Mouse (Mus musculus) midbrain, embryonic 12.5 days (tissue): Measurements from ENCODE around the gene Lamtor4. TPM values are rescaled to one million over a fixed set of nuclear protein-coding genes. Genes with fewer than 3 reads are reported as not detected.
A peak's percentile ranks its signal among the peaks of the same experiment; 100 is the strongest.

ENCODE experiments used
- ATAC-seq: fragments of 200-750 bp; cut with Nextera tagmentation; 2 replicates; pipeline ENCODE4 v1.8.0; 2017; ENCODE audit warnings: low read depth, moderate TSS enrichment, moderate library complexity; ENCODE audit not compliant: low FRiP score
- H3K27ac ChIP-seq: fragments of 300-500 bp; sonication (generic); replicated peaks from 2 replicates; pipeline ENCODE4 v1.5.1; 2016; ENCODE audit warnings: mild to moderate bottlenecking
- H3K27me3 ChIP-seq: fragments of 300-500 bp; sonication (generic); 2 replicates; pipeline ENCODE4 v1.6.1; 2016; ENCODE audit warnings: mild to moderate bottlenecking
- H3K36me3 ChIP-seq: fragments of 300-500 bp; sonication (generic); 2 replicates; pipeline ENCODE4 v1.6.1; 2016
- H3K4me1 ChIP-seq: fragments of 300-500 bp; sonication (generic); 2 replicates; pipeline ENCODE4 v1.6.1; 2016
- H3K4me2 ChIP-seq: fragments of 300-500 bp; sonication (generic); replicated peaks from 2 replicates; pipeline ENCODE4 v1.6.1; 2016; ENCODE audit warnings: mild to moderate bottlenecking, moderate library complexity
- H3K4me3 ChIP-seq: fragments of 300-500 bp; sonication (generic); 2 replicates; pipeline ENCODE4 v1.5.1; 2016; ENCODE audit warnings: mild to moderate bottlenecking
- H3K9ac ChIP-seq: fragments of 300-500 bp; sonication (generic); replicated peaks from 2 replicates; pipeline ENCODE4 v1.6.1; 2016; ENCODE audit warnings: mild to moderate bottlenecking, moderate library complexity
- H3K9me3 ChIP-seq: fragments of 300-500 bp; sonication (generic); 2 replicates; pipeline ENCODE4 v1.6.1; 2016; ENCODE audit warnings: mild to moderate bottlenecking
- WGBS: fragments of 180-500 bp; shearing (Covaris S2); methylation state at CpG from one replicate; pipeline ENCODE4 v1.1.7; 2016; 5-methylcytosine and 5-hydroxymethylcytosine counted together
- polyA plus RNA-seq: library from polyadenylated mRNA; unstranded; fragments of >200 nt; fragmentation: Nextera tagmentation; extraction: Ambion mirVana; gene quantifications from 2 replicates; pipeline ENCODE4 v1.2.1, GENCODE M21; 2016

Lamtor4 gene
- polyA plus RNA-seq, 1 experiment from 2014 or later, result 57.8 TPM

DNA sequence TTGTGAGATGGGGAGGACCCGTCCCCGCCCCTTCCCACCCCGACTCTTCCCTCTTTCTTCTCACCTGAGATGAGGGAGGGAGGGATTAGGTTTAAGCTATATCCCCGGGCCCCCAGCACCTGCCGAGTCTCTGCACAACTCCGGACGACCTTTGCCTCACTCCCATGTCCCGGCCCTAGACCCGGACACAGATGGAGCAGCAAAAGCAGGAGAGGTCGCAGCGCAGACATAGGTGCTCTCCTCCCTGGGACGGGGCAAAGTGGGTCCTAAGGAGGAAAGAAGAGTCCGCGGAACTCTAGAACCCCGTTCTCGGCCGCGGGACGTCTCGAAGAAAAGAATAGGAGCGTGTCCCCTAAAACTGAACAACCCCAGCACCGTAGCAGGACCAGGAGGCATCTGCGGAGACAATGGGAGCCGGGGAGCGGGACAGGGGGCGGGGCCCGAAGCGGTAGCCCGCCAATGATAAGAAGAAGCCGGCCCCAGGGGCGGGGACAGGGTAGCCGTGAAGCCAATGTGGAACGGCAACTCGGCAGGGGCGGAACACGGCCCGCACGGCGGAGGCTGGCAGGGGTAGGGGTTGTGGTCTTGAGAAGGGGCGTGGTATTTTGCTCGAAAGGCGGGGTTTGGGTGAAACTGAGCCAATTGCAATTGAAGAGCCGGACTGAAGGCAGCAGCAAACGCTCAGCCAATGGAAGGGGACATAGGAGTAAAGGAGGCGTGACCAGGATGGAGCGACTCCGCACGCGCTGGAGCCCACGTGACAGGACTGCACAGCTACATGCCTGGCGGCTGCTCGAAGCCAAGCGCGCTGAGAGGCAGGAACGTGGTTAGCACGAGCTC, 24.5 kb downstream of the Lamtor4 start, which contains the start of the genes Gm43720, Gpc2 and Stag3:
Gene Gm43720, minus strand, starts transcription at position 374 of the 840 bp plus-strand sequence.
Gene Gpc2, minus strand, starts transcription at position 421 of the 840 bp plus-strand sequence.
Gene Stag3, plus strand, starts transcription at position 656 of the 840 bp plus-strand sequence.
- WGBS, result under 1% methylated on average over 56 of the region's 56 CpGs
- Histone ChIP-seq H3K27me3 (peaks cover 12% of the 10 kb centered on the region), H3K9ac (peak within 1 kb of the TSS; percentile 94), H3K4me2 (peak within 1 kb of the TSS; percentile 71), H3K9me3 (no peaks in the 10 kb centered on the region), H3K4me1 (peaks cover 43% of the 10 kb centered on the region), H3K36me3 (peaks cover 23% of the 10 kb centered on the region; the same call in 1 of the 2 replicates), H3K4me3 (peak within 1 kb of the TSS; percentile 80), H3K27ac (peak within 1 kb of the TSS; percentile 72)
- peak; percentile 99 for ATAC-seq

DNA sequence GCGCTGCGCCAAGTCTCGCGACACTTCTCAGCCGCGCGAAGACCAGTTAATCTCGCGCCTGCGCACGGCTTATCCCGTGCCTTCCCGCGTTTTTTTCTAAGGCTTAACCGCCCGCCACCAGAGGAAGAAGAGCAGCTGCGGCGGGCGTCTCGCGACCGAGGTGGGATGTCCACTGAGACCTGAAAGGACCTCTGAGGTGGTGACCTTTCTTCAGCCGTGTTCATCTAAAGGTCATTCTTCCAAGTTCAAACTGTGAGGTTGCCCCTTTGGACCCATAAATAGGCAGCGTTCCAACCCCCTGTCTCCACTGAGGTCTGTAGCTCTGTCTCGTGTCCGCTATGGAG, 25.1 kb downstream of the Lamtor4 start:
- H3K36me3 ChIP-seq, result peaks cover 19% of the 10 kb centered on the region; the same call in 1 of the 2 replicates
- H3K4me2 ChIP-seq, result peak overlapping the region; percentile 71
- peak overlapping the region; percentile 80; the same call in 1 of the 2 replicates for H3K4me3 ChIP-seq
- H3K9ac ChIP-seq, result no peak overlapping the region
- H3K27ac ChIP-seq, result no peak overlapping the region
- peaks cover 12% of the 10 kb centered on the region for H3K27me3 ChIP-seq
- WGBS, result 24% methylated on average over 26 of the region's 26 CpGs
- peaks cover 37% of the 10 kb centered on the region for H3K4me1 ChIP-seq
- ATAC-seq, result no peak
- H3K9me3 ChIP-seq, result no peaks in the 10 kb centered on the region

DNA sequence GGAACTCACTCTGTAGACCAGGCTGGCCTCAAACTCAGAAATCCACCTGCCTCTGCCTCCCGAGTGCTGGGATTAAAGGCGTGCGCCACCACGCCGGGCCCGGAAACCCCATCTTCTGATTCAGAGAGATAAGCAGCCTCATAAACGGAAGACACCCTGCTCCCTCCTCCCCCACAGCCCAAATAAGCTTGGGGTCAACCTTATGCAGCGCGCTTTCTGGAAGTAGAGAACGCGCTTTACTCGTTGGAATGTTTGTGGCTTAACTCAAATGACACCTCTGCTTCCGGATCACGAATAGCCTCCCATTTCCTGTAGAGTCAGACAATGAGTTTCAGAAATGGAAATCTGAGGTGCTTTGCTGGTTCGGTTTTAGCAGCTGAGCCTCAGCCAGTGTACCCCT, 25.5 kb downstream of the Lamtor4 start:
- H3K36me3 ChIP-seq, result peaks cover 19% of the 10 kb centered on the region; the same call in 1 of the 2 replicates
- no peaks in the 10 kb centered on the region for H3K9me3 ChIP-seq
- no peak overlapping the region for H3K9ac ChIP-seq
- peaks cover 12% of the 10 kb centered on the region for H3K27me3 ChIP-seq
- no peak overlapping the region for H3K27ac ChIP-seq
- peaks cover 33% of the 10 kb centered on the region for H3K4me1 ChIP-seq
- no peak for ATAC-seq
- H3K4me3 ChIP-seq, result no peak overlapping the region
- H3K4me2 ChIP-seq, result no peak overlapping the region
- WGBS, result 91% methylated on average over 15 of the region's 15 CpGs

DNA sequence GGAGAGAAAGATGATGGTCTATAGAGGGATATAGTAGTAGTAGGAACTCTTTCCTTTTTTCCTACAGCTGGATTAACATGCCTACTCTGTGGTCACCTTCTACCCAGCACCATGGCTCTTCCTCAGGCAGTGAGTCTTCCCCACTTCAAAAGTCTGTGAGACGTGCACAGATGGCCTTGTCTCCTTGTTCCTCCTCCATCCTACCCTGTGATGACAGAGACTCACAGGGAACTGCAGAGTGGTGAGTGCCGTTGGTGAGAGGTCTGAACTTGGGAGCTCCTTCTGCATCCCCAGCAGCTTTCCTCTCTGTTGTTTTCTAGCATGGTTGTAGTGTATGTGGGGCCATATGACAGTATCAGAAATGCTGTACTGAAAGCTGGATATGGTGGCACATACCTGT, 26.5 kb downstream of the Lamtor4 start:
- Histone ChIP-seq H3K27ac (no peak overlapping the region), H3K9ac (no peak overlapping the region), H3K9me3 (no peaks in the 10 kb centered on the region), H3K4me1 (peaks cover 23% of the 10 kb centered on the region), H3K4me2 (no peak overlapping the region), H3K27me3 (peaks cover 12% of the 10 kb centered on the region), H3K36me3 (peaks cover 12% of the 10 kb centered on the region; the same call in 1 of the 2 replicates), H3K4me3 (no peak overlapping the region)
- WGBS, result 96% methylated on average over 2 of the region's 2 CpGs
- ATAC-seq, result no peak

DNA sequence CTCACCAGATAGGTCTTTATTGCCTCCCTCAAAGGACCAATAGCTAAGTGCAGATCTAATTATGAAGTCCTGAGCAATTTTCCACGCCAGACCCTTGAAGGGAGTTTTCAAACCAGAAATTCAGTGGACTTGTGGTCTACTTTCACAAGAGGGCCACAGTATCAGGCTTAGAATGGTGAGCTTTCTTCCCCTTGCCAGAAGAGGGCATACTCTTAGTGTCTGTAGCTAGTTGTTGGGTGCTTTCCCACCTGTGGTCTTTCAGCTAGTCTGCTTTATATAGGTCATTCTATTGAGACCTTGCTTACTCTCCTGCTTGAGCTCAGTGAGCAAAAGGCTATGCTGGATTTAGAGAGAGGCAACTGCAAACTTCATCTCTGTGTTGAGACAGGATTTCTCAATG, 28.3 kb downstream of the Lamtor4 start:
- Histone ChIP-seq H3K4me3 (no peak overlapping the region), H3K4me2 (no peak overlapping the region), H3K27me3 (peaks cover 12% of the 10 kb centered on the region), H3K27ac (no peak overlapping the region), H3K4me1 (peaks cover 6% of the 10 kb centered on the region), H3K9me3 (no peaks in the 10 kb centered on the region), H3K36me3 (no peaks in the 10 kb centered on the region), H3K9ac (no peak overlapping the region)
- 56% methylated on average over 1 of the region's 1 CpGs for WGBS
- no peak for ATAC-seq

DNA sequence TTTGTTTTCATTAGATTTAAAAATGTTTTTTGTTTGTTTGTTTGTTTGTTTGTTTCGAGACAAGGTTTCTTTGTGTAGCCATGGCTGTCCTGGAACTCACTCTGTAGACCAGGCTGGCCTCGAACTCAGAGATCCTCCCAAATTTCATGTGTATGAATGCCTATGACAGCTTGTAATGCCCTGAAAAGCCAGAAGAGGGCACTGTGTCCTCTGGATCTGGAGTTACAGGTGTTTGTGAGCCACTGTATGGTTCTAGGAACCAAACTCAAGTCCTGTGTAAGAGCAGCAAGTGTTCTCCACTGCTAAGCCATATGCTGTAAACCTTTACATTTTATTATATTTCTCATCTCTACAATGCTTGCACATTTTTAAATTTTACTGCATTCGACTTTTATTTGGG, 32.6 kb downstream of the Lamtor4 start:
- ATAC-seq, result no peak
- Histone ChIP-seq H3K4me3 (no peak overlapping the region), H3K36me3 (no peaks in the 10 kb centered on the region), H3K9ac (no peak overlapping the region), H3K27ac (no peak overlapping the region), H3K4me1 (no peaks in the 10 kb centered on the region), H3K4me2 (no peak overlapping the region), H3K27me3 (no peaks in the 10 kb centered on the region), H3K9me3 (no peaks in the 10 kb centered on the region)
- 72% methylated on average over 3 of the region's 3 CpGs for WGBS

DNA sequence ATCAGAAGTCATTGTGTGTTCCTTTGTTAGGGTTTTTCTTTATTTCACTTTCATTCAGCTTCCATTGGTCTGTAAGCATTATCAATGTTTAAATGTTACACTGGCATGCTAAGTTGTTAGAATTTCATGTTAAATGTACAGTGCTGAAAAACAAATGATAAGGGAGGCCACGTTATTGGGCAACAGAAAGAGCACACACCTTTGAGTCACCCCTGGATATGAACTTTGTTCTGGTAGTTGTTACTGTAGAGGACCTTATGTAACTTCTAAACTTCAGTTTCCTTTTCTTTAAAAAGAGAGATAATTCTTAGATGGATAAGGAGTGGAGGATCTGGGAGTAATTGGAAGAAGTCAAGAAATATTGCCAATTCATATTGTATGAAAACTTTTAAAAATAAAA, 36.4 kb downstream of the Lamtor4 start:
- Histone ChIP-seq H3K36me3 (no peaks in the 10 kb centered on the region), H3K9ac (no peak overlapping the region), H3K9me3 (no peaks in the 10 kb centered on the region), H3K27ac (no peak overlapping the region), H3K4me1 (no peaks in the 10 kb centered on the region), H3K4me2 (no peak overlapping the region), H3K4me3 (no peak overlapping the region), H3K27me3 (no peaks in the 10 kb centered on the region)
- ATAC-seq, result no peak
- 83% methylated on average over 1 of the region's 1 CpGs for WGBS

DNA sequence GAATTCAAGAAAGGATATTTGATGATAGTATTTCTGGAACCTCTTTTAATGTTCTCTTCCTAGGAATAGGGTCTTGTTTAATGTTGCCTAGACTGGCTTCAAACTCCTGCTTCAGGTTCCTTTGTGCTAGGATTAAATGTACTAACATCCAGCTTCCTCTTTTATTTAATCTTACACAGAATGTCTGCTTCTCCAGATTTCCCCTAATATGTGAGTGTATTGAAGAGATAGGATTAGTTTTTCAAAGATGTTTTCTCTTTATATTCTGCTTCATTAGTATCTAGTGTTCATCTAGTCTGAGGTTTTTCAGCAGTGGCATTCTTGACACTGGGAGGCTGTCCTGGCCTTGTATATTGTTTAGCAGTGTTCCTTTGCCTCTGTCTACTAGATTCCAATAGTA, 38.9 kb downstream of the Lamtor4 start:
- H3K36me3 ChIP-seq, result no peaks in the 10 kb centered on the region
- ATAC-seq, result no peak

DNA sequence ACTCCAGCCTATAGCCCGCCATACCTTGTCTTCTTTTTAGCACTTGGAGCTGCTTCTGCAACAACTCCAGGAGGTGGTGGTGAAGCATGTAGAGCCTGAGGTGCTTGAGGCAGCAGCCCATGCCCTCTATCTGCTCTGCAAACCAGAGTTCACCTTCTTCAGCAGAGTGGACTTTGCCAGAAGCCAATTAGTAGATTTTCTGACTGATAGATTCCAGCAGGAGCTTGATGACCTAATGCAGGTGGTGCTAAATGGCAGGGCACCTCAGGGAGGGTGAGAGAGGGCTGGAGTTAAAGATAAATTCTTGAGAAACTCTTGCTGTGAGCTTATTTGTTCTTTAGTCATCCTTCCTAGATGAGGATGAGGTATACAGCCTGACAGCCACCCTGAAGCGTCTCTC, 44.3 kb downstream of the Lamtor4 start:
- no peaks in the 10 kb centered on the region for H3K4me1 ChIP-seq
- no peak for ATAC-seq
- no peaks in the 10 kb centered on the region for H3K9me3 ChIP-seq
- H3K27ac ChIP-seq, result no peak overlapping the region
- H3K9ac ChIP-seq, result no peak overlapping the region
- H3K4me2 ChIP-seq, result no peak overlapping the region
- 80% methylated on average over 2 of the region's 2 CpGs for WGBS
- no peaks in the 10 kb centered on the region for H3K27me3 ChIP-seq
- H3K36me3 ChIP-seq, result no peaks in the 10 kb centered on the region
- no peak overlapping the region for H3K4me3 ChIP-seq

More for the DNA sequence above, 38.9 kb downstream of the Lamtor4 start:
- H3K27ac ChIP-seq, result no peak overlapping the region
- no peak overlapping the region for H3K4me2 ChIP-seq
- H3K9ac ChIP-seq, result no peak overlapping the region
- no peak overlapping the region for H3K4me3 ChIP-seq
- H3K27me3 ChIP-seq, result no peaks in the 10 kb centered on the region
- no peaks in the 10 kb centered on the region for H3K4me1 ChIP-seq
- no peaks in the 10 kb centered on the region for H3K9me3 ChIP-seq

Other genes with a start within 250 kb of the Lamtor4 start
- not detected in 2 replicates for gene Smok3a, start 234.2 kb upstream of the Lamtor4 start, polyA plus RNA-seq
- not detected in 2 replicates for gene Smok3b, start 234.1 kb upstream of the Lamtor4 start, polyA plus RNA-seq
- gene Smok3c, start 202.3 kb upstream of the Lamtor4 start, polyA plus RNA-seq, result not detected in 2 replicates
- 39.6 and 43.0 TPM in 2 replicates for gene Zkscan1, start 170.4 kb upstream of the Lamtor4 start, polyA plus RNA-seq
- 109 TPM in 2 replicates for gene Zscan21, start 138.6 kb upstream of the Lamtor4 start, polyA plus RNA-seq
- gene Zfp113, start 99.7 kb upstream of the Lamtor4 start, polyA plus RNA-seq, result 46.3 and 47.0 TPM in 2 replicates
- 280 and 295 TPM in 2 replicates for gene Cops6, start 94.4 kb upstream of the Lamtor4 start, polyA plus RNA-seq
- 27.9 and 28.2 TPM in 2 replicates for gene Ap4m1, start 83.5 kb upstream of the Lamtor4 start, polyA plus RNA-seq
- 250 and 269 TPM in 2 replicates for gene Mcm7, start 83.1 kb upstream of the Lamtor4 start, polyA plus RNA-seq
- 121 and 129 TPM in 2 replicates for gene Taf6, start 68.0 kb upstream of the Lamtor4 start, polyA plus RNA-seq
- 43.9 and 47.7 TPM in 2 replicates for gene Cnpy4, start 68.0 kb upstream of the Lamtor4 start, polyA plus RNA-seq
- 11.6 and 12.2 TPM in 2 replicates for gene Mblac1, start 61.2 kb upstream of the Lamtor4 start, polyA plus RNA-seq
- gene Nxpe5, start 29.6 kb upstream of the Lamtor4 start, polyA plus RNA-seq, result not detected in 2 replicates
- gene BC037034, start 8.6 kb downstream of the Lamtor4 start, polyA plus RNA-seq, result 18.8 and 20.3 TPM in 2 replicates
- gene Gal3st4, start 17.4 kb downstream of the Lamtor4 start, polyA plus RNA-seq, result 4.6 and 5.2 TPM in 2 replicates
- 0.13 TPM in 1 of 2 replicates, not detected in the other for gene Gm43720, start 24.5 kb downstream of the Lamtor4 start, polyA plus RNA-seq
- 152 and 160 TPM in 2 replicates for gene Gpc2, start 24.5 kb downstream of the Lamtor4 start, polyA plus RNA-seq
- 4.0 and 5.5 TPM in 2 replicates for gene Stag3, start 24.8 kb downstream of the Lamtor4 start, polyA plus RNA-seq
- gene Pvrig, start 86.5 kb downstream of the Lamtor4 start, polyA plus RNA-seq, result not detected in 2 replicates
- 64.4 and 70.5 TPM in 2 replicates for gene Zfp157, start 186.0 kb downstream of the Lamtor4 start, polyA plus RNA-seq